Mouse (Mus musculus) kidney, postnatal 25 days (tissue): ENCODE measurements around the gene Ptprn2.
A peak's percentile ranks its signal among the peaks of the same experiment; 100 is the strongest.

Source experiments
- DNase-seq, 2 experiments: peaks; one replicate each; pipeline ENCODE4 v3.0.0; 2021; ENCODE audit warnings: mixed read lengths in 2 of 2

Gene Ptprn2

GRCm38 (mm10) chr12:116594866-116595610 is 109.5 kb downstream of the Ptprn2 start:
- DNase-seq, result no peak

- DNase-seq, result no peak
Measured at GRCm38 (mm10) chr12:116595727-116596126, 110.2 kb downstream of the Ptprn2 start.

GRCm38 (mm10) chr12:116596993-116597392 is 111.5 kb downstream of the Ptprn2 start:
- no peak for DNase-seq

GRCm38 (mm10) chr12:116597670-116598069 is 112.2 kb downstream of the Ptprn2 start:
- DNase-seq, result no peak

GRCm38 (mm10) chr12:116598123-116599005 is 112.8 kb downstream of the Ptprn2 start:
- no peak for DNase-seq

- no peak for DNase-seq
Measured at GRCm38 (mm10) chr12:116599537-116599936, 114.0 kb downstream of the Ptprn2 start.

GRCm38 (mm10) chr12:116600054-116600453 is 114.5 kb downstream of the Ptprn2 start:
- DNase-seq, result no peak

- no peak for DNase-seq
Measured at GRCm38 (mm10) chr12:116601395-116601794, 115.9 kb downstream of the Ptprn2 start.

GRCm38 (mm10) chr12:116601921-116602320 is 116.4 kb downstream of the Ptprn2 start:
- no peak for DNase-seq

GRCm38 (mm10) chr12:116608598-116608997 is 123.1 kb downstream of the Ptprn2 start:
- DNase-seq, result no peak

- DNase-seq, result peak; percentile 69 to 85
Measured at GRCm38 (mm10) chr12:116619868-116620267, 134.3 kb downstream of the Ptprn2 start.

GRCm38 (mm10) chr12:116620299-116620698 is 134.8 kb downstream of the Ptprn2 start:
- DNase-seq, result no peak

- no peak for DNase-seq
Measured at GRCm38 (mm10) chr12:116621325-116622040, 136.0 kb downstream of the Ptprn2 start.

- no peak for DNase-seq
Measured at GRCm38 (mm10) chr12:116622665-116623387, 137.3 kb downstream of the Ptprn2 start.

GRCm38 (mm10) chr12:116625391-116626281 is 140.1 kb downstream of the Ptprn2 start:
- peak in 1 of 2 experiments; percentile 46 for DNase-seq

GRCm38 (mm10) chr12:116628992-116629391 is 143.5 kb downstream of the Ptprn2 start:
- DNase-seq, result no peak

GRCm38 (mm10) chr12:116637498-116637897 is 152.0 kb downstream of the Ptprn2 start:
- no peak for DNase-seq

GRCm38 (mm10) chr12:116640871-116641270 is 155.4 kb downstream of the Ptprn2 start:
- no peak for DNase-seq

- no peak for DNase-seq
Measured at GRCm38 (mm10) chr12:116641339-116642190, 156.0 kb downstream of the Ptprn2 start.

GRCm38 (mm10) chr12:116642191-116642549 is 156.7 kb downstream of the Ptprn2 start:
- DNase-seq, result no peak
